Mouse (Mus musculus): Measurements from ENCODE around the gene Card6.
A peak's percentile ranks its signal among the peaks of the same experiment; 100 is the strongest.
"Not testable (repeated sequence)": the region's sequence is repeated elsewhere in the genome, so short reads cannot be mapped to it uniquely, and the experiment has no call there.

The Card6 gene

DNA sequence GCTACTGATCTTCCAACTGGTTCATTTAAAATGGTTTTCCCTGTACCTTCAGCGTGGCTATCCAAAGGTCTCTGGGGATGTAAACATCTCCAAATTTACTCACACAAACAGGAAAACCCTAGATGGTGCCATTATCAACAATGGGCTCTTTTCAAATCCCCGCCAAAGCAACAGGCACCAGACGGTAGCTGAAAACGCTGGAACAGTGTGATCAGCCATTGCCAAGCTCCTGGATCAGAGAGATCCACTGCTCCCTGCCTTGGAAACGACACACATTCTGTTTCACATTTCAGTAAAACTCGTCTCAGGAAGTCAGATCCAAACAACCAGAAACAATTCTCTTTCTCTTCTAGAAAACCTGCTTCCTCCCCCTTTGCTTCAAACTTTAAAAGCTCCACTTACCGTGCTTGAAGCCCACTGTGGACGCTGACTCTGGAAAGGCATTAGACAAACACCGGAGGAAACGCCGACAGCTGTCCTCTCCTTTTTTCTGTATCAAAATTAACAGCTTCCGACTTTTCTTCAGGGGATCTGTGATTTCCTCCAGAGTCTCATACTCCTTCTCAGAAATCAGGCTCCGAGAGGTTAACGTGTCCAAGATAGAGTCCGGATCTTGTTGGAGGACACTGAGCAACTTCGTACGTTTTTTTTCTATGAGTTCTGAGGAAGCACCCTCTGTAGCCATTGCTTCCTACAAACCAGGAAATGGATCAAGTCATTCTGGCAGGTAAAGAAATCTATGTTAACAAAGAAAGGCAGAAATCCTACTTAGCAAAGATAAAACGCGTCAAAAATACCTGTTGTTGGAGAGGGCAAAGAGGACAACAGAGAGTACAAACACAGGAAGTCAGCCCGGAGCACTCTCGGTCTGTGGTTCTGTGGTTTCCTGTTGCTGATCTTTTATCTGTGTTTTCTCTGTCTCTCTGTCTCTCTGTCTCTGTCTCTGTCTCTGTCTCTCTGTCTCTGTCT lies at the start of gene Card6:
Gene Card6, minus strand, starts transcription at position 854 of the 969 bp plus-strand sequence.
- no peak for DNase-seq (ENCODE audit: low spot score in 2 of 2)

DNA sequence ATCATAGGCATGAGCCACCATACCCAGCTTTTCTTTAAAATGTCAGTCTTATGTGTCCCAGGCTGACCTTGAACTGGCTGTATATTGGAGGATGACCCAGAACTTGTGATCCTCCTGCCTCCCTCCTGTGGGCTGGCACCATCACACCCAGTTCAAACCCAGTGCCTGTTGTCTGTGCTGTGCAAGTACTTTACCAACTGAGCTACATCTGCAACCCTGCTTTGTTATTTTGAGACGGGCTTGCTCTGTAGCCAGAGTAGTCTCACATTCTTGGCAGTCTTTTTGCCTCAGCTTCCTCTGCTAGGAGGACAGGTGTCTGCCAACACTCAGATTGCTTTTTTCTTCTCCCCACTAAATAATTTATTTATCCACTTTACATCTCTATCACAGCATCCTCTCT lies 49.0 kb upstream of the Card6 start:
- no peak for DNase-seq (ENCODE audit: low spot score in 2 of 2)

DNA sequence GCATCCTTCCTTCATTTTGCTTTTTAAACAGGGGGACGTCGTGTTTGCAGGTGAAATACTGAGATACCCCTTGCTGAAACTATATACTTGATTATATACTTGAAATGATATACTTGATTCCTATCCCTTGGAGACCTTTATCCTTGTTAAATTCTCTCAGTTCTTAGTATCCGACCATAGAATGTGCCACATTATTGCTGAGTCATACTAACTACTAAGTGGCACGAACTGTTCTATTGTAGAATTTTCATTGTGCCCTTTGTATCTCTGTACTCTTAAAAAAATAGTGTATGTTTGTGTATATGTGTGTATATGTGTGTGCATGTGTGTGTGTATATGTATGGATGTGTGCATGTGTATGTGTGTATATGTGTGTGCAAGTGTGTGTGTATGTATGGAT lies 48.0 kb upstream of the Card6 start:
- DNase-seq (ENCODE audit: low spot score in 2 of 2): no peak

DNA sequence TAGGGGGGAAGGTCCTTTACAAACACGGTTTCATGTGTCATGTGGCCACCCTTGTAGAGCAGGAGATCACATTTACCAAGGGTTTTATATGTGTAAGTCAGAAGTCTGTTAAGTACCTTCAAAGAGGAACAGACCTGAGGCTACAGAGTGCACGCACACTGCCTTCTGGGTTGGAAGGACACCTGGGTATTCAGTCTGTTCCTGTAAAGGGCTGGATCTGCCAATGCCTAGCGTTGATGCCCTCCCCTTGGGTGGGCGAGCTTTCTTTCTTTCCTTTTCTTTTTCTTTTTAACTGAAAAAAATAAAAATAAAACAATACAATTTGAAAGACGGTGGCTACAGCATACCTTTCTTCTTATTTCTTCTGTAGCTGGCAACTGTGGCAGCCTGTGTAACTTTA lies 46.8 kb upstream of the Card6 start:
- no peak for DNase-seq (ENCODE audit: low spot score in 2 of 2)

DNA sequence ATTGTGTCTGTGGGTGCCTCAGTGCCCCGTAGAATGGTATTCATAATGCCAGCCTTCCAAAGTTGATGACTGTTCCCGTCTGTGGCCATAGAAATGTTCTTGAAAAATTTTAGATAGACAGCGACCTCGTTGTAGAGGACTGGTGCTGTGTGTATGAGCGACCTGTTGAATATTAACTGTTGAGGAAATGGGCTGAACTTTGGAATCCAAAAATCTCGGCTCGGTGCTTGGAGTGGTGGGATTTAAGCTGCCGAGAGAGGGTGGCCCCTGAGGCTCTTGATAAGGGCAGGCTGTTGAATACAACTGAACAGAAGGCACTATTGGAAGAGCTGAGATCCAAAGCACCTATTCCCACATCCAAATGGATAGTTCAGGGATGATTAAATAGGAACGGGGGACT lies 46.3 kb upstream of the Card6 start:
- DNase-seq (ENCODE audit: low spot score in 2 of 2): no peak

DNA sequence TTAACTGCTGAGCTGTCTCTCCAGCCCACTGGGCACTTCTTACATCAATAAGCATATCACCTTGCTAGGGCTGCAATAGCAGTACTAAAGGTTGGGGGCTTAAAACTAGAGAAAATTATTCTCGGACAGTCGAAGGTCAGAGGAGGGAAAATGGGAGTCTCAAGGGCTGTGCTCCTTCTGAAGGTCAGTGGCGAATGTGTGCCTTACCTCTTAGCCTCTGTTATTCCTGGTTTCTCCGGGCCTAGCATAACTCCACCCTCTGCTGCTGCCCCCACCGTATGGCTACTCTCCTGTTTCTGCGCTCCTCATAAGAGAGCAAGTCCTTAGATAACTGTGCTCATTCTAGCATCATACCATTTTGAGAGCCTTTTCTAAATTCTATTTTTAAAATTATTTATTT lies 43.8 kb upstream of the Card6 start:
- DNase-seq (ENCODE audit: low spot score in 2 of 2): no peak

DNA sequence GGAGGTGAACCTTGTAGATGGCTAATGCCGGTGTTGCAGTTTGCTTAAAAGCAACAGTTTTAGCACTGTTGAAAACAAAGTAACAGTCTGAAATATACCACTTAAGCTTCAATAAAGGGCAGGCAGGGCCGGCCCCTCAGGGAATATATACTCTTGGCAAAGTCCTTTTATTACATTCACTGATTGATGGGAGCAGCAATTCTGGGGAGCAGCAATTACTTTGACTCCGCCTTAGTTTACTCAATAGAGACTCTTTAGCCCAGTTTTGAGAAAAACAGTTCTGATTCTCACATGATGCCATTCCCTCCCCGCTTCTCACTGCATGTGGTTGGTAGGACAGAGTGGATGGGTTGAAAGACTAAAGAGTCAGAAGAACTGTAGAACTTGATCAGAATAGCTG lies 40.8 kb upstream of the Card6 start:
- DNase-seq (ENCODE audit: low spot score in 2 of 2): no peak

DNA sequence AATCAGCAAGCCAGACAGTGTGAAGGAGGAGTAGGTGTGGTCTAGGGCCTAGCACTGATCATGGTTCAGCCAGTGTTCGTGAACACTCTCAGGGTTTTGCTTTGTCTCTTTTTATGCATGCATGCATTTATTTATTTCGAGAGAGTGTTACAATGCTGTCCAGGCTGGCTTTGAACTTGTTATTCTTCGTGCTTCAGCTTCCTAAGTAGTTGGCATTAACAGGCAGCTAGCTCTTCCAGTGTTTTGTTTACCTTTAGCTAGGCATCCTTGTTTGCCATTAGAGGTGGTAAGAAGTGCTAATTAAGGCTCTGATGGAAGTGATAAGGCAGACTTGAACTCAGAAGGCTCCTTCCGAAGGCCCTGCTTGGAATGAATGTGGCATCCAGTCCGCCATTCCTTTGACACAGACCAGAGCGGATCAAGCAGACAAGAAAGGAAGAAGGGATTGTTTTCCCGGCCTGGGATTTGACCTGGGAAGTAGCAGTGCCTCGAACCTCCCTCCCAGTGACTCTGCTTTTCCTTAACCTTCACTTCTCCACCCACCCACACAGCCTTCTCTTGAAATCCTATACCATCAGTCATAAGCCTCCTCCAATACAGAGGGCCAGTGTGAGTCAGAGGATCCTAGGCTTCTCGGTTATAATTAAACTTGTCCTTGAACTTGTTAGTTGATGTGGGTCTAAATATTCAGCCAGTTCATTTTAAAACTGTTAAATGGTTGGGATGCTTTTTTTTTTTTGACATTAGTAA lies 37.0 kb upstream of the Card6 start:
- DNase-seq (ENCODE audit: low spot score in 2 of 2): no peak

DNA sequence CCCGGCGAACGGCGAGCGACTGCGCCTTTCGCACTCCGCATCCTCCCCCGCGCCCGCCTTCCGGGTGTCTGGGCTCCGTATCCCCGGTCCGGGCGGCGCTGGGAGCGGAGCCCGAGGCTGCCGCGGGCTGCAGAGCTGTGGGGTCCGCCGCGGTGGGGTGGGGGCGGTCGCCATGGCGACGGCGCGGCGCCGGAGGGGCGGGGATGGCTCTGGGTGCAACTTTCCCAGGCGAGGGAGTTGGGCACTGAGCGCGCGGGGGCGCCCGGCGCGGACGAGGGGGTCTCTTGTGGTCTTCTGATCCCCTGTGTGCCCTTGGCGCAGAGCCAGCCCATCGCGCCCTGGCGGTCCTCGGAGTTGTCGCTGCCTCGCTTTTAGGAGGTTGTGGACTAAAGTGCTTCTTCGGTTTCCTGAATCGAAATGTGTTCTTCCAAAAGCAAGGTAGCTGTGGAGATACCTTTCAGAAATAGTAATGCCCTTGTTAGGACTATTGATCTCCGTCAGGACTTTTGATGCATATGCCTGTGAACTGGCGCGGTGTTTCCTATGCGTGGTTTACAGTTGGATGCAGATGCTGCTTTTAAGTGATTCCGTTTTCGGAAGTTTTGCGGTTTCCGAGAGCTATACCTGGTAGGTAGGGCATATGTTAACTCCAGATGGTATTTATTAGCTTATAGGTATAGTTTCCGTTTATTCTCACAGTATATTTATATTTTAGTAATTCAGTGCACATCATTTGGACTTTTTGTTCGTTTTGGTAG lies 35.9 kb upstream of the Card6 start:
- DNase-seq (ENCODE audit: low spot score in 2 of 2): peak; percentile 59 to 62

DNA sequence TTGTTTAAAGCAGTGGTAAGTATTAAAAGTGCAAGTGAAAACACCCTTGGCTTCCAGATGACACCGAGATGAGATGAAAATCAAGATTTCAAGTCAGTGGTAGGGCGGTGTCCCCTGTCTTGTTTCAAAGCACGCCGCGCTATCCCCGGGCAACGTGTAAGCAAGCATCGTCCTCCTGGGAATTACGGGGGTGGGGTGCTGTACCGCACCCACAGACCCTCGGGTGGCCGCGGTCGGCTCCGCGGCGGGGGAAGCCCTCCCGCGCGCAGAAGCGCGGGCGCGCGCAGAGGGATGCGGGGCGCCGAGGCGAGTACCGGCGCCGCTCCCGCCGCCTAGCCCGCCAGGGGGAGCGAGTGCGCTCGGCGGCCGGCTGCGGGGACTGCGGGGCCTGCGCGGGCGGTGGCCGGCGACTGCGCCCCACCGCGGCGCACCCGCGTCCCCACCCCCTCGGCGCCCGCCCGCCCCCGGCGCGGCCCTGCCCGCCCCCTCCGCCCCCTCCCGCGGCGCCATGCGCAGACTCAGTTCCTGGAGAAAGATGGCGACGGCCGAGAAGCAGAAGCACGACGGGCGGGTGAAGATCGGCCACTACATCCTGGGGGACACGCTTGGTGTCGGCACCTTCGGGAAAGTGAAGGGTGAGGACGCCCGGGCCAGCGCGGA lies 35.2 kb upstream of the Card6 start, which contains the start of gene Prkaa1:
Gene Prkaa1, plus strand, starts transcription at position 501 of the 660 bp plus-strand sequence.
- peak; percentile 31 to 43 for DNase-seq (ENCODE audit: low spot score in 2 of 2)

DNA sequence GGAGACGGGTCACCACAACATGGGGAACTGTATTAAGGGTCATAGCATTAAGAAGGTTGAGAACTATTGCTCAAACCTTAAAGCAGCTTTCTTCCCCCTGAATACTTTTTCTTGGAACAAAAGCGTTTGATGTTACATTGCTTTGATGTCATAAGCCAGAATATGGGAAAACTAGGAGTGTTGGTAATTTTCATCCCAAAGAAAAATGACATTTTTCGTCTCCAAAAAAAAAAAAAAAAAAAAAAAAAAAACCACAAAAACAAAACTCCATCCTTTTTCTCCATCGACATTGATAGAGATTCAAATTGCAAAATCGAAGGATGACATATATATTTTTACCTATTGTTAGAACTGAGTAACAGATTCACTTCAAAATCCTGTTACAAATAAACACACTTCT lies 34.4 kb upstream of the Card6 start:
- DNase-seq (ENCODE audit: low spot score in 2 of 2): no peak

DNA sequence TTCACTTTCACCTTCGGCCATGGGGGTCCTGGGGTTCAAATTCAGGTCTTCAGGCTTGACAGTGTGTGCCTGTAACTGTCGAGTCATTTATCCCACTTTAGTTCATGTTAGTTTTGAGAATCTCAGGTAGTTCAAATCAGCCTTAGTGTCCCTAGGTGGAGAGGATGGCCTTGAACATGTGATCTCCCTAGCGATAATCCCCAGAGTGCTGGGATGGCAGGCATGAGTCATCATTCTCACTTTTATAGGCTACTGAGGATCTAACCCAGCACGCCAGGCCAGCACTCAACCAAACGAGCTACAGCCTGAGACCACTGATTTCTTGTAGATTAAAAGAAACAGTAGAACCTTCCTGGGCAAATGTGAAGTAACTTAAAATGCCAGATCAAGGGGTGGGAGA lies 33.7 kb upstream of the Card6 start:
- DNase-seq (ENCODE audit: low spot score in 2 of 2): no peak

DNA sequence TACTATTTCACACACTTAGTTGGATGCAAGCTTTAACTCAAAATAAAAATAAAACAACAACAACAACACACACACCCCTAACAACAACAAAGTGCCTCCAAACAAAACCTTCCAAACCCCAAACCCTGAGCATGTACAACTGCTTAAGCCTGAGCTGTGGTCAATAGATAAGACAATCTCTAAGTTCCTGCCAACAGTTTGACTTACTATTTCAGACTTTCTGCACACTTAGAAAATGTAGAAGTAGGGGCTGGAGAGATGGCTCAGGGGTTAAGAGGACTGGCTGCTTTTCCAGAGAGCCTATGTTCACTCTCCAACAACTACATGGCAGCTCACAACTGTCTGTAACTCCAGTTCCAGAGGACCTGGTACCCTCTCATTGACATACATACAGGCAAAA lies 32.0 kb upstream of the Card6 start:
- DNase-seq (ENCODE audit: low spot score in 2 of 2): no peak

DNA sequence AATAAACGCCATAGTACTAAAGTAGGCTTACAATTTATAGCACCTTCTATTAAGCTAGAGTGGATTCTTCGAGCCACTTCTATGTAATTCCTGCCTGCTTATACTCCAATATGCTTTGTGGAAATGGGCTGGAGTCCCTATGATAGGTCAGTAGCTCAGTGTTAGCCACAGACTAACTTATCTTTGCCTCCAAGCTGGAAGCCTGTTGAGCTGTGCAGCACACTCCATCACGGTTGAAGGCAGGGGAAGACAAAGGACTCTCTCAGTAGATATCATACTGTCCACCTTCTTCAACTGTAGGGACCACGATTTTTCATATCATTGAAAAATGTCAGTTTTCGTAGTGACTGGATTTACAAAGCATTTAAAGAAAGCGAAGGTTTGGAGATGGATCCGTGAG lies 31.5 kb upstream of the Card6 start:
- no peak for DNase-seq (ENCODE audit: low spot score in 2 of 2)

DNA sequence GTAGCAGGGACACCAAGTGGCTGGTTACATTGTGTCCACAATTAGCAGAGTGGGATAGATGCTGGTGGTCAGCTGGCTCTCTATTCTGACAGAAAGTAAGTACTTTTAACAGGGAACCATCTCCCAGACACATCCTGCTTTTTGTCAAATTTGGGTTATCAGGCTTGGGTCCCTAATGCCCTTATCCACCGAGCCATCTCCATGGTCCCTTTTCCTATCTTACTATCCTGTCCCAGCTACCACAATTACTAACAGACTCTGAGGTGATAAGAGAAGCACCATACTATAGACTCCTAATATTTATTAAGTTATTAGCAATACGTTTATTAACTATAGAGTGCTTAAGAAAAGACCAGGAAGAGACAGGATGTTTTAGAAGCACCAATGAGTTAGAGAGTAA lies 31.0 kb upstream of the Card6 start:
- DNase-seq (ENCODE audit: low spot score in 2 of 2): no peak

DNA sequence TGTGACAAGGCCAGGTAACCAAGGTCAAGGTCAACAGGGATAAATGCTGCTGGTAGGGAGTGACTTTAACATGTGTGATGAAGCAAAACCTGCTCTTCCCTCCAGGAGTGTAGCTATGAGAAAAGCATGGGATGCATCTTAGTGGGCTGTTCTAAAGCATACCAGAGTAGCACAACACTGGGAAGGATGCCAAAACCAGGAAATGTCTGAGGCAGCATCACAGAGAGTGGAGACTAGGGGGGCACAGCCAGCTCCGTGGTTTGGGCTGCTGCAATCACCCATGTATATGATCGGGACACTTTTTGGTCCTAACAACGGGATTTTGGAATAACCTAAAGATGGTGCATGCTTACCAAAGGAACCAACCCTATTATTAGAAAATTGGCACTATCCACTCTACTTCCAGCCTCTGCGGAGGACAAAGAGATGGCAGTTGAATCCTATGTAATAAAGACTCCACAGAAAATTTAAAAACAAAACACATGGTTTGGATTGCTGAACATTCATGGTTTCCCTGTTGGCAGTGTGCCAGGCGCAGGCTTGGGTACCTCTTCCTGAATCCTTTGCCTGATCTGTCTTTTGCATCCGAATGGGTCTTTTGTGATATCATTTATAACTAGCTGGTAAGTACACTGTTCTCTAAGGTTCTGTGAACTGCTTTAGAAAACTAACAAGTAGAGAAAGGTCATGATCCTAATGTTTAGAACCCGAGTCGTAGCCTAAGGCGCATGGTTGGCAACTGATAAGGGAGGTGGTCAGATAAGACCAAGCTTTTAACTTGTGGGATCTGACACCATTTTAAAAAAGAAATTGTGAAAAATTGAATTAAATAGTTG lies 29.9 kb upstream of the Card6 start:
- no peak for DNase-seq (ENCODE audit: low spot score in 2 of 2)

DNA sequence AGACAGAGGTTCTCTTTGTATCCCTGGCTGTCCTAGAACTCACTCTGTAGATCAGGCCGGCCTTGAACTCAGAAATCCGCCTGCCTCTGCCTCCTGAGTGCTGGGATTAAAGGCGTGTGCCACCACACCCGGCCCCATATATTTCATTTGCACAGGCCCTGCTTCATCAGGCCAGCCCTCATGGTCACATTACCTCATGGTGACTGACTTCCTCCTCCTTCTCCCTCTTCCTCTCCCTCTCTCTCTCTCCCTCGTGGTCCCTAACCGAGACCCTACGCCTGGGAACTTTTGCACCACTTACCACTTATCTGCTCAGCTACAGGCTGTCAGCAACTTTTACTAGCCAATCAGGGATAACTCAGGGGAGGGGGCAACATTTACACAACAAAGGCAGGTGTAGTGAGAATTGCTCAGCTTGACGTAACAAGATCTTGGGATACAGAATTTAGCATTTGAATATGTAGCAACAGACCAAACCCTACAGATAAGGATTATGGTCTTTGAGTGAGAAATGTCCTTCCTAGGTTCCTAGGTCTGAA lies 26.7 kb upstream of the Card6 start:
- no peak for DNase-seq (ENCODE audit: low spot score in 2 of 2)

DNA sequence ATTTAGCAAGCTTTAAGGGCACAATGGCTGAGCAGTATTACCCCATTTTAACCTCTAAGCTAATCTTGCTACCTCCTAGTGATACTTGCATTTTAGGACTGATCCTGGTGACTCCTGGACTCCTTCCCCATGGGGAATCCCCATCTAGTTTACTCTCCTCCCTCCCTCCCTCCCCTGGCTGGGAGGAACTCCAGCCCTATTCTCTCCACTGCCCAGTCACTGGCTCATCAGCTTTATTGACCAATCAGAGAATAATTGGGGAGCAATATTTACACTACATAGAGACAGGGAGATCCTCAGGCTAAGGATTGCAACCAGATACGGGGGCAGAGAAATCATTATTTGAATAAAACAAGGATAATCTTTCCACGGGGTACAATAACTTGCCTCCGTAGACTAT lies 25.8 kb upstream of the Card6 start:
- DNase-seq (ENCODE audit: low spot score in 2 of 2): no peak

DNA sequence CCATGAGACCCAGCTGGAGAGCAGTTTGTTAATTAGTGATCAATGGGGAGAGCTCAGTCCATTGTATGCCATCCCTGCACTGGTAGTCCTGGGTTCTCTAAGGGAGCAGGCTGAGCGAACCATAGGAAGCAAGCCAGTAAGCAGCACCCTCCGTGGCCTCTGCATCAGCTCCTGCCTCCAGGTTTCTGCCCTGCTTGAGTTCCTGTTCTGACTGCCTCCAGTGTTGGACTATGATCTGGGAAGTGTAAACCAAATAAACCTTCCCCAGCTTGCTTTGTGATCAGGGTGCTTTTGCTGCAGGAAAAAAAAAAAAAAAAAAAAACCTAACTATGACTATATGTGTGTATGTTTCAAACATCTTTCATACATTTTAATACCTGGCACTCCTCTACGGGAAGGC lies 25.0 kb upstream of the Card6 start:
- no peak for DNase-seq (ENCODE audit: low spot score in 2 of 2)

DNA sequence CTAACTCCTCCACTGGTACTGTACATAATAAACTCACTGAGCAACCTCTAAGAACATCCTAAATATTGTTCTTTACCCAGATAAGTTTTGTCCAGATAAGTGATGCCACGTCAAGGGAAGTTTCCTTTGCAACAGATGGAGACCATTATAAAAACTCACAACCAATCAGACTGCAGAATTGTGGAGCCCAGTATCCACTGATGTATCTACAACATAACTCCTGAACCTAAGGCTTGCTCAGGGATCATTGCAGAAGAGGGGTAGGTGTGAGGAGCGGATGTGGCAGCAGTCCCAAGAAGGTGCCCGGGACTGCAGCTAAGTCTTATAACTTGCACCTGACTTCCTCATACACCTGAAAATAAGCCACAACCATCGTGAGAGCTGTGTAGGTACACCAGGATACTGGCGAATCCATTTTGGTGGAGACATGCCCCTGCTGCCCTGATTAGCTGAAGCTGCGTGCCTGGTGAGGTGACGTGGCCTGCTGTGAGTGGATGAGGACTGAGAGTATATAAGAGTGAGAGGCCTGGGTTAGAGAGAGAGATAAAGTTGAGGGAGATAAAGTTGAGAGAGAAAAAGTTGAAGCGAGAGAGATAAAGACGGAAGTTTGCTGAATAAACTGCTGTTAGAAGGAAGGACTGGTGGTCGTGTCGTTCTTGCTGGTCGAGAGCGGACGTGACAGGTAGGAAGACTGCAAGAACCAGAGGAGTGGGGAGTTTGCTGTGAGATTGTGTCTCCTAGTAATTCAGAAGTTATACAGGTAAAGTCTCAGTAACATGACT lies 22.7 kb upstream of the Card6 start:
- not testable (repeated sequence) for DNase-seq (ENCODE audit: low spot score in 2 of 2)
